Mouse (Mus musculus) cerebellum, adult 2 months (tissue): ENCODE data around the gene Otud1.

Source experiments
- CTCF ChIP-seq: fragments of 200-500 bp; IDR thresholded peaks from 2 replicates; pipeline ENCODE4 v1.5.1; 2011; ENCODE audit warnings: low read depth, mild to moderate bottlenecking, control low read depth, low read length, moderate library complexity, borderline replicate concordance; ENCODE audit not compliant: insufficient read depth
- POLR2A ChIP-seq: fragments of 200-500 bp; IDR thresholded peaks from 2 replicates; pipeline ENCODE4 v1.6.1; 2011; ENCODE audit warnings: low read length, control low read depth, borderline replicate concordance; ENCODE audit not compliant: insufficient read depth

DNA sequence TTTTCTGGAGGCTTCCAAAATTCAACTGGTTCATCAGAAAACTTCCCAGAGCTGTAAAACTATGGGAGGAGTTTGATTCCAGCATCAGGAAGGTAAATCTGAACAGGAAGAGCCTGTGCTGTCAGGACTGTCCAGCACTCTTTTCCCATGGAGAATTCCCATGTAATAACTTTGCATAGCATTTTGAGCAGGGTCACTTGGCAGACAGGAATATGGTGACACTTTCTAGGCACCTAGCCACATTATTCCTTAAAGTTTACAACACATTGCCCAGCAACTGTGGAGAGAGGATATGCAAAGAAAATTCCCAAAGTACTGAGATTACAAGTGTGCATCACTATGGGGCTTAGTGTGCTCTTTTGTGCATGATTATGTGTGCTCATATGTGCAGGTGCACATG is 46.7 kb downstream of the Otud1 start:
- TF ChIP-seq CTCF (no peak), POLR2A (no peak)
